Mouse (Mus musculus) adrenal gland, postnatal 0 days (tissue): ENCODE results near the gene Olfr165. TPM values are rescaled to one million over a fixed set of nuclear protein-coding genes. Genes with fewer than 3 reads are reported as not detected.

Source experiments
- polyA plus RNA-seq: library from polyadenylated mRNA; unstranded; fragments of >200 nt; fragmentation: Nextera tagmentation; extraction: Ambion mirVana; gene quantifications from 2 replicates; pipeline ENCODE4 v1.2.1, GENCODE M21; 2015

Olfr165 gene
- polyA plus RNA-seq, result not detected in 2 replicates

DNA sequence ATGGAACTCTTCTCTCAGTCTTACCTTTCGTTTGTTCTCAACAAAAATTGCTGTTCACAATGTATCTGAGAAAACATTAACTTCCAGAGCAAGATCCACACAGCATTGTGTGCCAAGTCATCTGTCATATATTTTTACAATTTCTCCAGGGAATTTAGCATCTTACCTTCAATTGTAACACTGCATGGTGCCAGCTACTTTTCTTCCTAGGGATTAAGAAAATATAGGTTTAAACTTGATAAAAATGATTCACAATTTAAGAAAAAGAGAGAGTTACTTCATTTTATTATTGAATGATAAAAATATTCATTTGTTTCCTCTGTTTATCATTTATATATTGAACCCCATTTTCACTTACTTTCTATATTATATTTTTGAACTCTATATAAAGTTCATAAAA is at the start of gene Olfr165:
Gene Olfr165 (minus strand): TSS at position 101 of the 400 bp plus-strand sequence.

Other genes with a start within 250 kb of the Olfr165 start
- gene Olfr164, start 109.1 kb downstream of the Olfr165 start, polyA plus RNA-seq, result not detected in 2 replicates
- not detected in 2 replicates for gene Olfr166, start 60.6 kb upstream of the Olfr165 start, polyA plus RNA-seq
- not detected in 2 replicates for gene Olfr167, start 99.1 kb upstream of the Olfr165 start, polyA plus RNA-seq
- gene Olfr168, start 112.4 kb upstream of the Olfr165 start, polyA plus RNA-seq, result not detected in 2 replicates
- gene Olfr169, start 148.7 kb upstream of the Olfr165 start, polyA plus RNA-seq, result not detected in 2 replicates
- gene Olfr170, start 188.7 kb upstream of the Olfr165 start, polyA plus RNA-seq, result not detected in 2 replicates
- gene Olfr171, start 206.8 kb upstream of the Olfr165 start, polyA plus RNA-seq, result not detected in 2 replicates